Mouse (Mus musculus) cerebellum, adult 2 months (tissue): ENCODE measurements at regions not wholly inside any gene's neighbourhood (a gene's known extent, or its start where the extent isn't known, plus 50 kb on each side); places are given as distances from the start of the nearest gene placed in this dataset.

Experiments
- CTCF ChIP-seq: fragments of 200-500 bp; IDR thresholded peaks from 2 replicates; pipeline ENCODE4 v1.5.1; 2011; ENCODE audit warnings: low read depth, mild to moderate bottlenecking, control low read depth, low read length, moderate library complexity, borderline replicate concordance; ENCODE audit not compliant: insufficient read depth
- POLR2A ChIP-seq: fragments of 200-500 bp; IDR thresholded peaks from 2 replicates; pipeline ENCODE4 v1.6.1; 2011; ENCODE audit warnings: low read length, control low read depth, borderline replicate concordance; ENCODE audit not compliant: insufficient read depth

GRCm38 (mm10) chrX:12449688-12450087 is 137.9 kb upstream of the Atp6ap2 start:
- TF ChIP-seq CTCF: no peak
- TF ChIP-seq POLR2A: no peak
